Mouse (Mus musculus) hindbrain, embryonic 11.5 days (tissue): ENCODE measurements around the gene Prrg4. TPM values are rescaled to one million over a fixed set of nuclear protein-coding genes. Genes with fewer than 3 reads are reported as not detected.

Source experiments
- ATAC-seq: fragments of 200-750 bp; cut with Nextera tagmentation; 2 replicates; pipeline ENCODE4 v1.8.0; 2017; ENCODE audit warnings: mild to moderate bottlenecking, moderate TSS enrichment, moderate library complexity; ENCODE audit not compliant: low FRiP score
- DNase-seq: peaks from one replicate; pipeline ENCODE4 v3.0.0-alpha.2; 2015; ENCODE audit warnings: low spot score
- H3K27ac ChIP-seq: fragments of 300-500 bp; sonication (generic); 2 replicates; pipeline ENCODE4 v1.5.1; 2014; ENCODE audit warnings: mild to moderate bottlenecking, low read depth, low read length
- H3K27me3 ChIP-seq: fragments of 300-500 bp; sonication (generic); 2 replicates; pipeline ENCODE4 v1.6.1; 2014; ENCODE audit warnings: mild to moderate bottlenecking, low read length, moderate library complexity, mixed read lengths; ENCODE audit not compliant: control insufficient read depth, insufficient read depth
- H3K36me3 ChIP-seq: fragments of 300-500 bp; sonication (generic); 2 replicates; pipeline ENCODE4 v1.6.1; 2014; ENCODE audit warnings: mild to moderate bottlenecking, low read length, moderate library complexity, mixed read lengths; ENCODE audit not compliant: control insufficient read depth, insufficient read depth
- H3K4me1 ChIP-seq: fragments of 300-500 bp; sonication (generic); replicated peaks from 2 replicates; pipeline ENCODE4 v1.6.1; 2014; ENCODE audit warnings: low read length, mixed read lengths; ENCODE audit not compliant: control insufficient read depth, insufficient read depth
- H3K4me2 ChIP-seq: fragments of 300-500 bp; sonication (generic); replicated peaks from 2 replicates; pipeline ENCODE4 v1.6.1; 2014; ENCODE audit warnings: mild to moderate bottlenecking, low read depth, low read length
- H3K4me3 ChIP-seq: fragments of 300-500 bp; sonication (generic); 2 replicates; pipeline ENCODE4 v1.5.1; 2014; ENCODE audit warnings: low read depth, low read length
- H3K9ac ChIP-seq: fragments of 300-500 bp; sonication (generic); 2 replicates; pipeline ENCODE4 v1.6.1; 2014; ENCODE audit warnings: low read depth, low read length
- H3K9me3 ChIP-seq: fragments of 300-500 bp; sonication (generic); 2 replicates; pipeline ENCODE4 v1.6.1; 2016; ENCODE audit warnings: low read length; ENCODE audit not compliant: control insufficient read depth
- WGBS: fragments of 180-500 bp; shearing (Covaris S2); extraction: QIAGEN DNeasy Blood & Tissue Kit; methylation state at CpG from one replicate; pipeline ENCODE4 v1.1.7; 2014; 5-methylcytosine and 5-hydroxymethylcytosine counted together
- polyA plus RNA-seq: library from polyadenylated mRNA; unstranded; fragments of >200 nt; fragmentation: Nextera tagmentation; extraction: Ambion mirVana; gene quantifications from 2 replicates; pipeline ENCODE4 v1.2.1, GENCODE M21; 2014

The Prrg4 gene
- polyA plus RNA-seq, 1 experiment from 2014 or later = 1.4 TPM

GRCm38 (mm10) chr2:104817555-104818330, 31.9 kb downstream of the Prrg4 start:
- Histone ChIP-seq H3K9ac (peak overlapping the region; percentile 86), H3K4me3 (peak overlapping the region; percentile 77), H3K4me1 (peaks cover 2% of the 10 kb centered on the region; the same call in 1 of the 2 replicates), H3K9me3 (no peaks in the 10 kb centered on the region), H3K36me3 (no peaks in the 10 kb centered on the region), H3K27ac (peak overlapping the region; percentile 91; the same call in 1 of the 2 replicates), H3K27me3 (no peaks in the 10 kb centered on the region), H3K4me2 (peak overlapping the region; percentile 55)
- ATAC-seq = 0 out of 2 replicates have a peak, but pooled peaks have one; percentile 10
- WGBS = 3% methylated on average over 15 of the region's 15 CpGs
- peak; percentile 25 for DNase-seq

GRCm38 (mm10) chr2:104816866-104817439, 32.7 kb downstream of the Prrg4 start:
- Histone ChIP-seq H3K36me3 (no peaks in the 10 kb centered on the region), H3K27ac (peak overlapping the region; percentile 91), H3K4me2 (peak overlapping the region; percentile 55), H3K9ac (peak overlapping the region; percentile 86), H3K4me1 (peaks cover 2% of the 10 kb centered on the region; the same call in 1 of the 2 replicates), H3K27me3 (no peaks in the 10 kb centered on the region), H3K4me3 (peak overlapping the region; percentile 77), H3K9me3 (no peaks in the 10 kb centered on the region)
- 0% methylated on average over 21 of the region's 51 CpGs for WGBS
- ATAC-seq (peak; percentile 96), DNase-seq (peak; percentile 96)

- Histone ChIP-seq H3K4me1 (peaks cover 2% of the 10 kb centered on the region; the same call in 1 of the 2 replicates), H3K4me2 (peak within 1 kb of the TSS; percentile 55), H3K9me3 (no peaks in the 10 kb centered on the region), H3K4me3 (peak within 1 kb of the TSS; percentile 77), H3K36me3 (no peaks in the 10 kb centered on the region), H3K27ac (peak within 1 kb of the TSS; percentile 91), H3K9ac (peak within 1 kb of the TSS; percentile 86), H3K27me3 (no peaks in the 10 kb centered on the region)
- ATAC-seq = peak; percentile 79
- DNase-seq = peak; percentile 69
- WGBS = under 1% methylated on average over 19 of the region's 50 CpGs
Measured at GRCm38 (mm10) chr2:104816371-104816827, 33.3 kb downstream of the Prrg4 start, which contains the start of gene Qser1. TSS of gene Qser1 (minus strand) at chr2:104816760.

GRCm38 (mm10) chr2:104815561-104816370, 33.9 kb downstream of the Prrg4 start:
- peak; percentile 71 for DNase-seq
- peak overlapping the region; percentile 86 for H3K9ac ChIP-seq
- 0% methylated on average over 33 of the region's 33 CpGs for WGBS

GRCm38 (mm10) chr2:104814181-104814951, 35.3 kb downstream of the Prrg4 start:
- no peak overlapping the region for H3K9ac ChIP-seq
- H3K4me2 ChIP-seq = 0 out of 2 replicates have a peak overlapping the region, but pooled peaks have one; percentile 7
- peaks cover 2% of the 10 kb centered on the region; the same call in 1 of the 2 replicates for H3K4me1 ChIP-seq
- no peak overlapping the region for H3K27ac ChIP-seq
- no peaks in the 10 kb centered on the region for H3K27me3 ChIP-seq
- H3K4me3 ChIP-seq = no peak overlapping the region
- H3K36me3 ChIP-seq = no peaks in the 10 kb centered on the region
- DNase-seq (peak; percentile 27), ATAC-seq (no peak)
- WGBS = 67% methylated on average over 5 of the region's 5 CpGs
- no peaks in the 10 kb centered on the region for H3K9me3 ChIP-seq

More at GRCm38 (mm10) chr2:104815561-104816370, 33.9 kb downstream of the Prrg4 start:
- peak overlapping the region; percentile 77 for H3K4me3 ChIP-seq
- H3K9me3 ChIP-seq = no peaks in the 10 kb centered on the region
- H3K36me3 ChIP-seq = no peaks in the 10 kb centered on the region
- H3K4me2 ChIP-seq = peak overlapping the region; percentile 55
- peaks cover 2% of the 10 kb centered on the region; the same call in 1 of the 2 replicates for H3K4me1 ChIP-seq
- H3K27ac ChIP-seq = peak overlapping the region; percentile 91
- peak; percentile 51 for ATAC-seq
- no peaks in the 10 kb centered on the region for H3K27me3 ChIP-seq

- DNase-seq (no peak), ATAC-seq (no peak)
- H3K9ac ChIP-seq = no peak overlapping the region
- H3K4me3 ChIP-seq = no peak overlapping the region
- H3K4me2 ChIP-seq = no peak overlapping the region
- no peaks in the 10 kb centered on the region for H3K4me1 ChIP-seq
- H3K27ac ChIP-seq = no peak overlapping the region
- WGBS = 94% methylated on average over 1 of the region's 1 CpGs
- H3K27me3 ChIP-seq = no peaks in the 10 kb centered on the region
- H3K36me3 ChIP-seq = no peaks in the 10 kb centered on the region
- no peaks in the 10 kb centered on the region for H3K9me3 ChIP-seq
Measured at GRCm38 (mm10) chr2:104805435-104805834, 44.2 kb downstream of the Prrg4 start.
